Mouse (Mus musculus): ENCODE measurements around the gene Smurf1.

The Smurf1 gene

DNA sequence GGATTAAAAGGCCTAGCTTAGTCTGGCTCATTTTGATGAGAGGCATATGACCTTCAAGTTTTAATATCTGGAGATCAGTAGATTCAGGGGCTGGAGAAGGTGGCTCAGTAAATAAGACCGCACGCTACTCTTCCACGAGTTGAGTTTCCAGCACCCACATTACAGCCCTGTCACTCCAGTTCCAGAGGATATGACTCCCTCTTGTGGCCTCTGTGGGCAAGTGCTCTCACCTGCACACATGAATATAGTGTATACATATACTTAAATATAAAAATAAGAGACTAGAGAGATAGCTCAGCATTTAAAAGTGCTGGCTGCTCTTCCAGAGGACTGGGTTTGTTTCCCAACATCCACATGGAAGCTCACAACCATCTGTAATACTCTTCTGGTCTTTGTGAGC lies 113.8 kb downstream of the Smurf1 start:
- in situ Hi-C loops (cut with MboI; ENCODE audit: low pct_unique_long_range_greater_than_20kb in 1 of 2, low sequenced_read_pairs in 2 of 2, unreplicated experiment in 1 of 2): loop anchor here in 1 of 2 experiments (10.0 kb wide), 1 partner anchor 133 kb away; no protein-coding TSS in a partner anchor

DNA sequence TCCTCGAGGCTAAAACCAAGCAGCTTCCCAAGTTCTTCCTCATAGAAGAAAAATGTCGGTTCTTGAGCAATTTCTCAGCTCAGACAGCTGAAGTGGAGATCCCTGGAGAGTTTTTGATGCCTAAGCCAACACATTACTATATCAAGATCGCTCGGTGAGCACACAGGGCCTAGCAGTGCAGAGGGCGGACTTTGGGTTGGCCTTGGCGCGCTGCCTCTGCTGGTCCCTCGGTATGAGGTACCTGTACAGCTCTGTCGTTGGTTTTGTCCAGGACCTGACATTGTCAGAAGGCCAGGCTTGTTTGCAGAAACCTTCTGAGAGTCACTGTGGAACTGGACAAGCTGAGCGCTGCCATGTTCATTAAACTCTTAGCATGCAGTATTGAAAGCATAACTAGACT lies 115.7 kb downstream of the Smurf1 start:
- in situ Hi-C loops (cut with MboI; ENCODE audit: low pct_unique_long_range_greater_than_20kb in 1 of 2, low sequenced_read_pairs in 2 of 2, unreplicated experiment in 1 of 2): loop anchor here in 1 of 2 experiments (10.0 kb wide), 1 partner anchor 135 kb away; no protein-coding TSS in a partner anchor

DNA sequence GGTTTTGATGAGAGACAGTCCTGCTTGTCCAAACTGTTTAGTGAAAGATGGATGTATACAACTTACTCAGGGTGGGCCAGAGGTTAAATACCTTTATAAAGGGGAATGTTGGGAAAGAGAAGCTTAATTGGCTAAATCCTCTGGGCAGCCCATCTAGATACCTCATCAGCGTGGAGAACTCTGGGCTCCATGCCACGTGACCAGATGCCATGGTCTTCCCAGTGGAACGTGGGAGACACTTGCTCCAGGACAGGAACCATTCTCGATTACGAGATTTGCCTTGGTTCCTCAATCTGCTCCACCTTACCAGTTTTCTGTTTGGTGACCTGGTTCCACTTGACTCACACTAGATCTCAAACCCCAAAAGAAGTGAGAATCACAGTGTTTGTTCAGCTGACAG lies 116.9 kb downstream of the Smurf1 start:
- in situ Hi-C loops (cut with MboI; ENCODE audit: low pct_unique_long_range_greater_than_20kb in 1 of 2, low sequenced_read_pairs in 2 of 2, unreplicated experiment in 1 of 2): no loop called here

DNA sequence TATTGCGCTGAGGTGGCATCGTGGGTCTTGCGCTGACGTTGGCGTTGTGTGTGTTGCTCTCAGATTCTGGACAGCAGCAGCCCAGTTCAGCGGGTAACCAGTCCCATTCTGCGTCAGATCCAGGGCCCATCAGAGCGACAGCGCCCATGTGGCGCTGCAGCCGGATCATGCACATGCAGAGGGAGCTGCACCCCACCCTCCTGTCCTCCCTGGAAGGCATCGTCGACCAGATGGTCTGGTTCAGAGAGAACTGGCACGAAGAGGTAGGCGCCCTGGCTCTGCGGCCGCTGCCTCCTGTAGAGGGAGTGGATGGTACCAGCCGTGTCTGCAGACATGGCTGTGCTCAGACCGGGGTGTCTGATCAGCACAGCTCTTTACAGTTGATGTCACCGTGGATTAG lies 120.3 kb downstream of the Smurf1 start:
- in situ Hi-C loops (cut with MboI; ENCODE audit: low pct_unique_long_range_greater_than_20kb in 1 of 2, low sequenced_read_pairs in 2 of 2, unreplicated experiment in 1 of 2): no loop called here

DNA sequence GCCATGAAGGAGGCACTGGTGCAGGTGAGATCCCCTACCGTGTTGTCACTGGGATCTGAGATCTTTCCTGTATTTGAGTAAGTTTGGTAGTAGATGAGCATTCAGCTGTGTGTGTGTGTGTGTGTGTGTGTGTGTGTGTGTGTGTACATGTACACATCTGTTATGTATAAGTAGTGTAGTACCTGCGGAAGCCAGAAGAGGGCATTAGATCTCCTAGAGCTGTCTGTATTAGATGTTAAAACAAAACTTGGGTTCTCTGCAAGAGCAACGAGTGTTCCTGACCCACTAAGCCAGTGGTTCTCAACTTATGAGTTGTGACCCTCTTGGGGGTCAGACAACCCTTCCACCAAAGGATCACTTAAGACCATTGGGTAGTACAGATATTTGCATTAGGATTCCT lies 129.5 kb downstream of the Smurf1 start:
- in situ Hi-C loops (cut with MboI; ENCODE audit: low pct_unique_long_range_greater_than_20kb in 1 of 2, low sequenced_read_pairs in 2 of 2, unreplicated experiment in 1 of 2): no loop called here

DNA sequence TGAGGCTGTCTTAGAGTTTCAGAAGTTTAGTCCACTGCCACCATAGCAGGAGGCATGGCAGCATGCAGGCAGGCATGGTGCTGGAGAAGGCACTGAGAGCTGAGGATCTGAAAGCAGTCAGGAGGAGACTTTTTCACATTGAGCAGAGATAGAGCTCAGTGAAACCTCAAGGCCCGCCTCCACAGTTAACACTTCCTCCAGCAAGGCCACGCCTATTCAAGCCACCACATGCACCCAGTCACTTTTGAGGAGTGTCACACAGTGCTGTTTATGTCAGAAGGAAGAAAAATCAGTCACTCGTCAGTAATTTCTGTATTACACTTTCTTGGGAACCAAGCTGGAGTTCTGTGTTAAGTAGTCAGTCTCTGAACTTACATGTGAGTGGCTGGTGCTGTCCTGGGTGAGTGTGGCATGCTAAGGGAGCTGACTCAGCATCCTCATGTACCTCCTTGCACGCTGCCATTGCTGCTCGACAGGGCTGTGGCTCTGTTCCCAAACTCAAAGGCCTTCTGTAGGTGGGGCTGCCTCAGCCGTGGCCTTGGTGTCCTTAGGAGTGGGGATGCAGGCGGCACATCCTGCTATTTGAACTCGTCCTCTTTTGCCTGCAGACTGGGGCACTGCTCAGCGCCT lies 133.7 kb downstream of the Smurf1 start:
- in situ Hi-C loops (cut with MboI; ENCODE audit: low pct_unique_long_range_greater_than_20kb in 1 of 2, low sequenced_read_pairs in 2 of 2, unreplicated experiment in 1 of 2): no loop called here

DNA sequence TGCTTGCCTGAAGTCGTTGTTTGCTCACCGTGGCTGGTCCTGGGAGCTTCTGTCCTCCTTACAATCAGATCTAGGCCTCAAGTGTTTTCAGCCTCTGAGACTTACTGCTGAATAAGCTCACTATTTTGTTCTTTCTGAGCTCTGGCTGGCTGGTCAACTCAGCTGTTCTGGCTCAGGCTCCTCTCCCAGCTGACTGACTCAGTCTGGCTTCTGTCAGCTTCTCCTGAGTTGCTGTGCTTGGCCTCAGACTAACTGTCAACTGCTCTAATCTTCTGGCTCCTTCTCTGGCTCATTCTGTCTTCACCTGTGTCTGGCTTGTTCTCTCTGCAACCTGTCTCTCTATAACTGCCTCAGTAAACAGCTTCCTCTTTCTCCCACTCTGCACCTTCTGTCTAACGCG lies 136.0 kb downstream of the Smurf1 start:
- in situ Hi-C loops (cut with MboI; ENCODE audit: low pct_unique_long_range_greater_than_20kb in 1 of 2, low sequenced_read_pairs in 2 of 2, unreplicated experiment in 1 of 2): no loop called here

DNA sequence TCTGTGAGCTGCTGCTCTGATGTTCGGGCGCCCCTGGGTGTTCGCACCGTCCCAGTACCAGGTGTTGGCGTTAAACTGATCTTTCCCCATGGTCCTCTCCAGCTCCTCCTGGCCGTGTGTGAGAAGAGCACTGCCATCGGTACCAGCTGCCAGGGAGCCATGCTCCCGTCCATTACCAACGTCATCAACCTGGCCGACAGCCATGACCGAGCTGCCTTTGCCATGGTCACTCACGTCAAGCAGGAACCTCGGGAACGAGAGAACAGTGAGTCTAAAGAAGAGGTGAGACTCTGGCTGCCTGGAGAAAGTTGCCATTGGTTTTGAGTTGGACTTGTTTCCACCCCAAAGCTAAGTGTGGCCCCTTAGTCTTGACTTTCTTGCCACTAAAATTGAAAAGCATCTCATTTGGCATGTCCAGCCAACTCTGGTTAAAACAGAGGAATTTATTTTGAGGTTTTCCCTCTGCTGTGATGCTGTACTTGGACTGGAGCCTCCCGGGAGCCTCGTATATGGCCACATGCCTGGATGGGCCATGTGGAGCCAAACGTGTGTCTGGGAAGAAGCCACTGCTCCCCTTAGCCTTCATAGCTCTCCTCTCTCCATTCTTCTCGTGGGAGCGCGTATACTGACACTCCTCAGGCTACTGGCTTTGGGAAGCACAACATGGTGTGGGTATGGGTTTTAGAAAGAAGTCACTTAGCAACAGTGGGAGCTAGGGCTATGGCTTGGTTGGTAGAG lies 137.1 kb downstream of the Smurf1 start:
- in situ Hi-C loops (cut with MboI; ENCODE audit: low pct_unique_long_range_greater_than_20kb in 1 of 2, low sequenced_read_pairs in 2 of 2, unreplicated experiment in 1 of 2): no loop called here
